Mouse (Mus musculus) v-Abl transformed pro-B cells (cell line): ENCODE data around the gene Zfp385b.

Source experiments
- in situ Hi-C, 2 experiments: fragments of 400-800 bp; cut with MboI; formaldehyde crosslinking; loops; one replicate each; pipeline ENCODE4 v1.15.1; 2025; ENCODE audit not compliant: unreplicated experiment in 2 of 2

Gene Zfp385b

GRCm38 (mm10) chr2:77819539-77819938 is at the start of gene Zfp385b:
Zfp385b (minus strand) TSS chr2:77819639.
- in situ Hi-C loops, result no loop called here

- in situ Hi-C loops, result no loop called here
Observed at GRCm38 (mm10) chr2:77863934-77864333, 44.5 kb upstream of the Zfp385b start.

GRCm38 (mm10) chr2:77863522-77863921 is 44.1 kb upstream of the Zfp385b start:
- in situ Hi-C loops, result no loop called here

- in situ Hi-C loops, result no loop called here
Observed at GRCm38 (mm10) chr2:77841464-77841863, 22.0 kb upstream of the Zfp385b start.

GRCm38 (mm10) chr2:77839587-77839986 is 20.1 kb upstream of the Zfp385b start:
- in situ Hi-C loops, result no loop called here

GRCm38 (mm10) chr2:77838688-77839087 is 19.2 kb upstream of the Zfp385b start:
- in situ Hi-C loops, result no loop called here

GRCm38 (mm10) chr2:77835781-77836180 is 16.3 kb upstream of the Zfp385b start:
- in situ Hi-C loops, result no loop called here

GRCm38 (mm10) chr2:77826133-77826828 is 6.8 kb upstream of the Zfp385b start:
- in situ Hi-C loops, result no loop called here

GRCm38 (mm10) chr2:77823026-77823425 is 3.6 kb upstream of the Zfp385b start:
- in situ Hi-C loops, result no loop called here

- in situ Hi-C loops, result no loop called here
Observed at GRCm38 (mm10) chr2:77817357-77817894, 2.0 kb downstream of the Zfp385b start.

- in situ Hi-C loops, result no loop called here
Observed at GRCm38 (mm10) chr2:77816413-77817314, 2.8 kb downstream of the Zfp385b start.

GRCm38 (mm10) chr2:77815775-77816412 is 3.5 kb downstream of the Zfp385b start:
- in situ Hi-C loops, result no loop called here

GRCm38 (mm10) chr2:77814896-77815295 is 4.5 kb downstream of the Zfp385b start:
- in situ Hi-C loops, result no loop called here

- in situ Hi-C loops, result no loop called here
Observed at GRCm38 (mm10) chr2:77813029-77813428, 6.4 kb downstream of the Zfp385b start.

GRCm38 (mm10) chr2:77810748-77811147 is 8.7 kb downstream of the Zfp385b start:
- in situ Hi-C loops, result no loop called here

GRCm38 (mm10) chr2:77804781-77805180 is 14.7 kb downstream of the Zfp385b start:
- in situ Hi-C loops, result no loop called here

- in situ Hi-C loops, result no loop called here
Observed at GRCm38 (mm10) chr2:77802291-77802690, 17.1 kb downstream of the Zfp385b start.

- in situ Hi-C loops, result no loop called here
Observed at GRCm38 (mm10) chr2:77801430-77801829, 18.0 kb downstream of the Zfp385b start.

- in situ Hi-C loops, result no loop called here
Observed at GRCm38 (mm10) chr2:77801009-77801408, 18.4 kb downstream of the Zfp385b start.

- in situ Hi-C loops, result no loop called here
Observed at GRCm38 (mm10) chr2:77797233-77797632, 22.2 kb downstream of the Zfp385b start.
